Mouse (Mus musculus) brain, embryonic 14.5 days (tissue): ENCODE results near the gene Bbs2. TPM values are rescaled to one million over a fixed set of nuclear protein-coding genes. Genes with fewer than 3 reads are reported as not detected.
"Not testable (repeated sequence)": the region's sequence is repeated elsewhere in the genome, so short reads cannot be mapped to it uniquely, and the experiment has no call there.

Source experiments
- DNase-seq: peaks from one replicate; pipeline ENCODE4 v3.0.0-alpha.2; 2011; ENCODE audit warnings: low read depth
- CTCF ChIP-seq: fragments of 200-500 bp; IDR thresholded peaks from 2 replicates; pipeline ENCODE4 v1.5.1; 2012; ENCODE audit warnings: inconsistent platforms, mild to moderate bottlenecking, moderate library complexity, borderline replicate concordance; ENCODE audit not compliant: insufficient read depth, insufficient read length; ENCODE audit errors: extremely low read depth
- POLR2A ChIP-seq: fragments of 200-500 bp; IDR thresholded peaks from 2 replicates; pipeline ENCODE4 v1.6.1; 2012; ENCODE audit warnings: mild to moderate bottlenecking, inconsistent platforms, borderline replicate concordance; ENCODE audit not compliant: poor library complexity, insufficient read depth, insufficient read length, severe bottlenecking; ENCODE audit errors: extremely low read depth
- polyA plus RNA-seq: library from polyadenylated mRNA; depleted of rRNA; stranded (reverse); fragments of >200 nt; gene quantifications from 2 replicates; pipeline ENCODE4 v1.2.3, GENCODE M21; 2012; rRNA removed

Gene Bbs2
- 55.5 and 62.9 TPM in 2 replicates for polyA plus RNA-seq

DNA sequence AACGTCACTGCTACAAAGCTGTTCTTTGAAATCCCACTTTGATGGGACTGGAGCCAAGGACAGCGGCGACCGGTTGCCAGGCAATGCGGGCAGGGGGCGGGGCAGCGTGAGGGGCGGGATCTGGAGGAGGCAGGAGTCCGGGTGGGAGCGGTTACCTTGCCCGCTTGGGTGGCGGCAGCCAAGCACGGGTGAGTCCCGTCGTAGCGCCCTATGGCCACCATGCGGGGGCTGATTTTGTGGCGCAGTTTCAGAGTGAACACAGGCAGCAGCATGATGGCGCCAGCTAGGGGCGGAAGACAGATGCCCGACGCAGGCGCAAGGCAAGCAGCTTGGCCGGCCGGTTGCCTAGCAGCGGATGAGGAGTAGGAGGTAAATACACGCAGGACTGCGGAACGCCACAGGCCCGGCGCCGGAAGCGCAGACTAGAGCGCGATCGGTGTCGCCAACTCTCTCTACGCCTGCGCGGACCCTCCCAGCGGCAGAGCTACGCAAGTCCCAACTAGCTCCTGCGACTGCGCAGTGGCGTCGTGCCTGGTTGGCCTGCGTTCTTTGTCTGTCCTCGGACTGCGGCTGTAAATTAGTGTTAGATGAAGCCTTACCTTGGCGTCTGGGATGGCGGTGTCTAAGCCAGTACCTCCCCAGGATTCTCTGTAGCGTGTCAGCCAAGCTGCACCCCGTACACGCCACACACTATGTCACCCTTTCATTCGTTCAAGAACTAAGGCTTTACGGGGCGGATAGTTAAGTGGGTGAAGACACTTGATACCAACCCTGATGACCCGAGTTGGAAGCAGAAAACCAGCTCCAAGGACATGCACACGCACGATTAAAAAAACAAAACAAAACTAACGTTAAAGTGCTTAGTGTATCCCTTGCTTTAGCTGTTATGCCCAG, at the start of gene Bbs2:
Gene Bbs2 (minus strand): TSS at position 848 of the 894 bp plus-strand sequence.
- TF ChIP-seq POLR2A = peak; percentile 53; the same call in 1 of the 2 replicates
- peak; percentile 33; the same call in 1 of the 2 replicates for TF ChIP-seq CTCF
- peak; percentile 100 for DNase-seq

DNA sequence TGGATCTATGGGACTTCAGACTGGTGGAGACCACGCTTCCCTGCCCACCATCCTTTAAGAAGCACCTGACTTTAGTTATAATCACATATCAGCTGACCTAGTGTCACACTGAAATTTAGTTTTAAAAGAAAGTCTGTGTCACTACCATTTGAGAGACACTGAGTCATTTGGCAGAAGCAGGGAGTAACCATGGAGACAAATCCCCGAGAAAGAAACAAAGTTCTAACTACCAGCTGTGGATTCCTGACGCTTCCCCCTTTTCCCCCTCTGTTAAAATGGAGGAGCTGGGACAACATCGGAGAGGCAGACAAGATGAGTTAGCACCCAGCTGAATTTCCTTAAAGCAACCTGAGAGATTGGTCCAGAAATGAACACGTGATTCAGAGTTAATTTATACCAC, 49.5 kb upstream of the Bbs2 start:
- peak; percentile 53 for DNase-seq
- TF ChIP-seq POLR2A = no peak
- no peak for TF ChIP-seq CTCF

DNA sequence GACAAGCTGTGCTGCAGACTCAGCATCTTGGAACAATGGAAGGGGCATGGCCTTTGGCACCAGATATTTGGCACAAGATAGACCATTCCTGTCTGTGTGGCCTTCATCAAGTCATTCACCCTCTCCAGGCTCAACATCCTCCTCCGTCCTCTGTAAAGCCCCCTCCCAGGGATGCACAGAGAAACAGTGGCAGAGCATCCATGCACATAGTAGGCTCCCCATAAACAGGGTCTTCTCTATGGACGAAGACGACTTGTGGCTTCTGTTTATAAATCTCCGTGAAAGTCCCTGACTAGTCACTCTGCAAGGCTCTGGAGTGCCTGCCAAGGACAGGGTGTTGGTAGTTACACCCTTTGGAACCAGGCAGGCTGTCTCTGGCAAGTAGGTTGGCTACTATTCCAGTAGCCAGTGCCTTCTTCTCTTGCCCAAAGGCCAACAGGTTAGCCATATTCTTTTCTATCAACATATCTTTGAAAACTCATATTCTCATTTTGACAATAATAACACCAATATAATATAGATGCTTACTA, 41.6 kb upstream of the Bbs2 start:
- no peak for DNase-seq
- TF ChIP-seq CTCF (no peak), POLR2A (no peak)

DNA sequence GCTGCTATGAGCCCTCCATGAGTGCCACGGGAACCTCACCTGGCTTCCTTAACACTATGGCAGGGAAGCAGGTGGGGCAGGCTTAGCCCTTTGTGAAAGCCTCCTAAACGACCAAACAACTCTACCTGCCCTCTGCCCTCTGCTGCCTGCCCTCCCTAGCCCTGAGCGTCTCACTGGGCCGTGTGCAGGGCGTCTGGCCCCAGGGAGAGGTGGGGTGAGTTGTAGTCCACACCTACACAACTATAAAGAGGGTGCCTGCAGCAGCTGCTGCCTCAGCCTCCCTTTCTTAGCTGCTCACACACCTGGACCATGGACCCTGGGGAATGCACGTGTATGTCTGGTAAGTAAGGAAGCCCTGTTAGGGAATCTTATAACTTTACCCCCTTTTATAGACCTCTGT, 38.2 kb upstream of the Bbs2 start, which contains the start of gene Mt4:
Gene Mt4 (plus strand): TSS at position 265 of the 400 bp plus-strand sequence.
- no peak for TF ChIP-seq CTCF
- TF ChIP-seq POLR2A = no peak
- no peak for DNase-seq

DNA sequence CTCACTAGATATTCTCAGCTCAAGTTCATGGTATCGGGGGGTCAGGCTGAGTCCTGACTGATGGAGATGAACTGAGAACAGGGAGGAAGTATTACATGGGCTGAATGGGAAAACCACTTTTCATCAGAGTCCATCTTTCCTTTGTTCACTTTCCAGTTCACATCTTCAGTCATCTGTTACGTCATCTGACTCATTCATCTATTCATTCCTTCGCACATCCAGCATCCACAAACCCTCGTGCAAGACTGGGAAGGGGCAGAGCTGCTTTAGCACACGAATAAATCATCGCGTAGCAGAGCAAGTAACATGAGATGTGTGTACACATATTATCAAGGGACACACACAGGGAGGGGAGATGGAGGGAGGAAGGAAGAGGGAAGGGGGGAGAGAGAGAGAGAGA, 37.5 kb upstream of the Bbs2 start:
- TF ChIP-seq CTCF = no peak
- TF ChIP-seq POLR2A = no peak
- no peak for DNase-seq

DNA sequence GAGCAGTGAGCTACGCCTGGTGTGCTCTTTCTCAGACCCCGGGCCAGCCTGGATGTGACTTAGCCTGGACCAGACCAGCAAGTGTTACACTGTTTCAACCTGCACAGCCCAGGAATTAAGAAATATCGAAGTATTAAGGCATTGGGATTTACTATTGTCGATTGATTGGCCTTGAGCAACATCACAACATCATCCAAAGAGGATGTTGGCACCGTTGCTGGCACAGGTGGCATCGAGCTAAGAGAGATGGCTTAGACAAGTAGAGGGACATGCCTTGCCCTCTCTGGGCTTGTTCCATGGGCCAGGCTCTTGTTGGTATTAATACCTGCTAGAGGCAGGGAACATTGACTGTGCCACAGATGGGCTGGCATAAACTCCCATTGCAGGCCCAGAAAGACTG, 36.8 kb upstream of the Bbs2 start:
- no peak for TF ChIP-seq CTCF
- no peak for TF ChIP-seq POLR2A
- no peak for DNase-seq

DNA sequence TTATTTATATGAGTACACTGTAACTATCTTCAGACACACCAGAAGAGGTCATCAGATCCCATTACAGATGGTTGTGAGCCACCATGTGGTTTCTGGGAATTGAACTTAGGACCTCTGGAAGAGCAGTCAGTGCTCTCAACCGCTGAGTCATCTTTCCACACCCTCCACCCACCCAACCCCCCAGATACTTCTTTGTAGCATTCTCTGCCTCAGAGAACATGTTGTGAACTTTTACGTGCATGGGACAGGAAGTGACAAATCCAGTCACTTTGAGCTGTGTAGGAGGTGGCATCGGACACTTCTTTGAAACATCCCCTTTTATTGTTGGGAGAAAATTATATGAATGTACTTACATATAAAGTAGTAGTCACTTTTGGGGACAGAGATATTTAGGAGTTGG, 35.9 kb upstream of the Bbs2 start:
- not testable (repeated sequence) for DNase-seq

DNA sequence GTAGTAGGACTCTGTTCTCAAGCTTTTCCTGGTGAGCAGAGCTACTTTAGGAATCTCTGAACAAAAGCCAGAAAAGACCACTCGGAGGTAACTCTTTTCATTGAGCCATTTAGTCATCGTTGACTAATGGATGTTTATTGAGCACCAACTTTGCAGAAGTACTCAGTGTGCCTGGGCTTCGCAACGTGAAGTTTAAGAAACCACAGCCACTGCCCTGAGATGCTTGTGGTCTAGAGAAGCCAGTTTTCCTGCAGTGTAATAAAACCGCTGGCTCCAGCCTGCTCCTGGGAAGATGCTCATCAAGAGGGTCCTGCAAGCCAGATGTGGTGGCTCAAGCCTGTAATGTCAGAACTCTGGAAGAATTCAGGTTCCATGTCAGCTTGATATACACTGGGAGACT, 33.4 kb upstream of the Bbs2 start:
- TF ChIP-seq CTCF (no peak), POLR2A (no peak)
- DNase-seq = no peak

DNA sequence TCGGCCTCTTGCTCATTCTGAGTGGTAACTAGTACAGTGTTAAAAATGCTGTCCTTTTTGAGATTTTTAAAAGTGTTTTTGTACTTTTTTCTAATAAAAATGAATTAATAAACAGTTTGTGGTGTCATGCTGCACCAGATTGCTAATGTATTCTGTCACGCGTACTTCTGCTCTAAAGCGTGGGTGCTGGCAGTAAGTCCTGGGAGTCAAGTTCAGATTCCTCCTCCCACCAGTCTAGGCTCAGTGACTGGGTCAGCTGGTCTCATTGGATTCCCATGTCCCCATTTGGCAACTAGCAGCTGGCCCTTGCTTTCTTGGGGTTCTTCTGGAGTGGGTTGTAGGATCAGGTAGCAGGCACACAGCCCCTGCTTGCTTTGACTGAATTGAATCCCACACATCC, 31.4 kb upstream of the Bbs2 start:
- no peak for TF ChIP-seq CTCF
- no peak for TF ChIP-seq POLR2A
- DNase-seq = no peak

DNA sequence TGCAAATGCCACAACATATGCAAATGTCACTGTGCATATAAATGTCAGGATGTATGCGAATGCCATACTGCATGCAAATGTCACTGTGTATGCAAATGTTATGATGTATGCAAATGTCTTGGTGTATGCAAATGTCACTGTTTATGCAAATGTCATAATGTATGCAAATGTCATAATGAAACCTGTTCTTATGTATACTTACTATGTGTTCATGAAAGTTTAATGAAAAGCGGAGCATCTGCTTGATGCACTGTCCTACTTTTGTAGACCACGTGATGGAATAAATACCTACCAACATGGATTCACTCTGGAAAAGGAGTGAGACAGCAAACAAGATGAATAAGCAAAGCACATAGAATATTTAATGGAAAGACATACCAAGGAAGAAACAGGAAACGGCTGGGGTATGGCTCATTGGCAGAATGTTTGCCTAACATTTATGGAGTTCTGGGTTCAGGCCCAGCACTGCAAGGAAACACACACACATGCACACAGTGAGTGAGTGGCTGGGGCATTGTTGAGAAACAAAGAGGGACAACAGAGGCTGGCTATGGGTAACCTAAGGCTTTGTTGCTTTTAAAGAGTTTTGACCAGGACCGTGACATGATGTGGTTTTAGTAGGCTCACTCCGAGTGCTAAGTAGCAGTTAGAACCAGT, 30.5 kb upstream of the Bbs2 start:
- DNase-seq = peak; percentile 62
- TF ChIP-seq POLR2A (no peak), CTCF (no peak)

DNA sequence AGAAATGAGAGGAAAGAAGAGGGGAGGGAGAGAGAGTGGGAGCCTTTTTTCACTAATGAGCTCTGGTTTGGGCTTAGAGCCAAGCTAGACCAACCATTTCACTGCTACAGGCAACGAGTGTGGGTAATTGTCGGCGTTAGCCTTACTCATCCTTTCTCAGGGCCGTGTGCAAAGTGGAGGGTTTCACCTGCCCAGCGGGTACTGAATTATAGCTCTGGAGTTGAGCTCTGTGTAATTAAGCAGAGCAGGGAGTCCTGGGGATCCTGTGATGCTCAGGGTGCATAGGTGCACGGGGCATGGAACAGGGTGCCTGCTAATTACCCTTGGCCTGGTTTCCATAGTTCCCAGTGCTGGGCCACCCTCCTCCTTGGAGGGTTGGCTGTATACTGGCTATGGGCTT, 29.0 kb upstream of the Bbs2 start:
- no peak for TF ChIP-seq CTCF
- TF ChIP-seq POLR2A = no peak
- peak; percentile 87 for DNase-seq

DNA sequence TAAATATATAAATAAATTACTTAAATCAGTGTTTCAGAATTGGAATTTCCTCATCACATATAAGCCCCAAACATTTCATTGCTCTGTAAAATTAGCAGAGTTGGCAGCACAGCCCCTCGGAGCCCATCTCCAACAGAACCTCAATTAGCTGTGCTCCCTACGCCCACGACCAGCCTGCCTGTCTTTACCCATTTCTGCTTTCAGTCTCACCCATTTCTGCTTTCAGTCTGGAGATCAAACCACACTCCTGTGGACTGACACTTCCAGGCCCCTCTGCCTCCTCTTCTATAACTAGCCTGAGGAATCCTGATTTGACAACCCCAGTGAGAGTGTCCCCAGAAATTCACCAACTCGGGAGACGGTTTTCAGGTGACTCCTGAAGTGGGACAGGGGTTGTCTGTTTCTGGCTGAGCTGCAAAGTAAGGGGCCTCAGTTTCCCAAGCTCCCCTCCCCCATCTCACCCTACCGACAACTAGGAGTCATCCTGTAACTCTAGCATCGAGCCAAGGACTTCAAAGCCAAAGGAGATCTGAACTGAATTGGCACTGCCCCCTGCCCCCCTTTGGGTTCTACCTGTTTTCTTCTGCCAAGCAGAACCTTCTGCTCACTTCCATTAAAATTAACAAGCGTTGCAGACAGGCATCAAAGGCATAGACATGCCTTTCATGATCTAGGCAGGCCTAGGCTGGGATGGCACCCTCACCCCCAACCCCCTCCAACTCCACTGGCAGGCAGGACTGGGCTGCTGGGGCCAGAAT, 24.2 kb upstream of the Bbs2 start:
- no peak for TF ChIP-seq POLR2A
- TF ChIP-seq CTCF = no peak
- DNase-seq = peak; percentile 65
